Mouse (Mus musculus): ENCODE data around the gene R3hdm4. TPM values are rescaled to one million over a fixed set of nuclear protein-coding genes. Genes with fewer than 3 reads are reported as not detected.

Gene R3hdm4
- polyA plus RNA-seq, 1 experiment from 2014 or later, result 137 TPM

DNA sequence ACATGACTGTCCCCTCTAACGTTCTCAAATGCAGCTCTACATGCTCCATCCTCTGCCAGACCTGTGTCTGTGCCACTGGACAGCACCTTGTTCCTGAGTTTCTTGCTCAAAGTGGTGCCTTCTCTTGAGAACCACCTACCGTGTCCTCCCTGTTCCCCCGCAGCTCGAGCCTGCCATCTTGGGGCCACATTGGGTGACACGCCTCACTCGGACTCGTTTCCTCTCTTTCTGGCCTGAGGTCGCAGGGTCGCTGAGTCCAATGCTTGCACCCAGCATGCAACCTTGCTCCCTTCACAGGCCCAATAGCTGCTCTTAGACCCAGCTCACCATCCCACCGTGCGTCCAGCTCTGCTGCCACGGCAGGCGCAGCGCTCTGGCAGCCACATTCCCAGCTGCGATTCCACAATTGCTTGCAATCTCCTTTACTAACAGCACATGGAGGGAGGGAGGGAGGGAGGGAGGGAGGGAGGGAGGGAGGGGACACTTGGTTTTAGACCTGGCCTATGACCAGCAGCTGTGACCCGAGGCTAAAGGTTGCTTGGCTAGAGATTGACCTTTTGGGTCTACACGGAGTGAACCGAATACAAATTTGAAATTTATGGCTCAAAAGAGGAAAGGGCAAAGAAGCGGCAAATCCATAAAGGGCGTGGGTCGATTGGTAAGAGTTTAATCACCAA, 37.3 kb upstream of the R3hdm4 start:
- H3K9ac ChIP-seq, result no peak overlapping the region
- 11% methylated on average over 21 of the region's 21 CpGs for WGBS
- H3K4me1 ChIP-seq, result peaks cover 15% of the 10 kb centered on the region
- no peaks in the 10 kb centered on the region for H3K27me3 ChIP-seq (replicated peaks)
- no peak overlapping the region for H3K4me3 ChIP-seq (replicated peaks)
- 0 out of 2 replicates have a peak, but pooled peaks cover 10% of the 10 kb centered on the region for H3K36me3 ChIP-seq
- ATAC-seq (ENCODE audit: insufficient read depth, low FRiP score, low read depth), result no peak
- no peaks in the 10 kb centered on the region for H3K9me3 ChIP-seq
- H3K4me2 ChIP-seq, result peak overlapping the region; percentile 43
- no peak overlapping the region for H3K27ac ChIP-seq

- ATAC-seq (ENCODE audit: insufficient read depth, low FRiP score, low read depth), result no peak
- Histone ChIP-seq H3K9ac (no peak overlapping the region), H3K9me3 (no peaks in the 10 kb centered on the region), H3K4me2 (no peak overlapping the region), H3K4me1 (peaks cover 15% of the 10 kb centered on the region), H3K4me3 (replicated peaks) (no peak overlapping the region), H3K27me3 (replicated peaks) (no peaks in the 10 kb centered on the region), H3K36me3 (peaks cover 8% of the 10 kb centered on the region; the same call in 1 of the 2 replicates), H3K27ac (no peak overlapping the region)
- 29% methylated on average over 4 of the region's 4 CpGs for WGBS
These were observed 35.7 kb upstream of the R3hdm4 start for GRCm38 (mm10) chr10:79956643-79957154.

DNA sequence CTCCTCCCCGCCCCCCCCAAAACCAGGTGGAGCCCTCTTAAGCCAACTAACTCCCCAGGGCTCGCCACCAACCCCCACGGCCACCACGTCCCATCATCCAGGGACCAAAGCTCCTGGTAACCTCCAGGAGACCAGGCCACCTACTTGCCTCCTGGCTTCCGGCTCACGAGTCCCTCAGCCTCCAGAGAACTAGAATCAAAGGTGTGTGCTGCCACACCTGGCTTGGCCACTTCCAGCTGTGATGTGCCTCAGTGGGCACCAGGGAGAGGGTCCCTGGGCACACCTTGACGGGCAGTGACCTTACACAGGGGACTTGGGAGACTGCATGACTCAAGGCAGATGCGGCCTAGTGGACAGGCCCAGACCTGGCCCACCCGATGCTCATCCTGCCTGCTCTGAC, 34.7 kb upstream of the R3hdm4 start:
- Histone ChIP-seq H3K27ac (no peak overlapping the region), H3K4me2 (no peak overlapping the region), H3K27me3 (replicated peaks) (no peaks in the 10 kb centered on the region), H3K4me1 (peaks cover 7% of the 10 kb centered on the region), H3K4me3 (replicated peaks) (no peak overlapping the region), H3K36me3 (peaks cover 15% of the 10 kb centered on the region), H3K9me3 (no peaks in the 10 kb centered on the region), H3K9ac (no peak overlapping the region)
- WGBS, result 70% methylated on average over 9 of the region's 9 CpGs
- no peak for ATAC-seq (ENCODE audit: insufficient read depth, low FRiP score, low read depth)

DNA sequence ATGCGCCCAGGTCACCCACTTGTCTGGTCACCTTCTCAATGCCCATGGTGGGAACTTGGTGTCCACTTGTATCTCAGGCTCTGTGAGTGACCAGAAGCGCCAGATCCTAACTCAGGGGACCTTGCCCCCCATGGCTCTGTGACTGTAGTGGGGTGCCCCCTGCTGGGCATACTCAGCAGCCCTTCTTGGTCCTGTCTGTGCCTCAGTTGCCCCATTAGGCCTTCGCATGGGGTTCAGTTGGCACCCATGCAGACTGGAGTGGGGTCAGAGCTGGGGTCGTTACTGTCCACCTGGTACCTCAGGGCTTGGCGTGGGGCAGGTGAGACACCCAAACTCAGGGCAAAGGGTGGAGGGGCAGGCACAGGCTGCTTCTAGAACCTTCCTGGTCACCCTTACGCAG, 32.9 kb upstream of the R3hdm4 start:
- peaks cover 32% of the 10 kb centered on the region for H3K36me3 ChIP-seq
- 83% methylated on average over 6 of the region's 6 CpGs for WGBS
- no peak overlapping the region for H3K9ac ChIP-seq
- no peaks in the 10 kb centered on the region for H3K27me3 ChIP-seq (replicated peaks)
- H3K4me2 ChIP-seq, result no peak overlapping the region
- H3K4me3 ChIP-seq (replicated peaks), result no peak overlapping the region
- H3K9me3 ChIP-seq, result no peaks in the 10 kb centered on the region
- H3K4me1 ChIP-seq, result peaks cover 5% of the 10 kb centered on the region; the same call in 1 of the 2 replicates
- no peak overlapping the region for H3K27ac ChIP-seq
- no peak for ATAC-seq (ENCODE audit: insufficient read depth, low FRiP score, low read depth)

DNA sequence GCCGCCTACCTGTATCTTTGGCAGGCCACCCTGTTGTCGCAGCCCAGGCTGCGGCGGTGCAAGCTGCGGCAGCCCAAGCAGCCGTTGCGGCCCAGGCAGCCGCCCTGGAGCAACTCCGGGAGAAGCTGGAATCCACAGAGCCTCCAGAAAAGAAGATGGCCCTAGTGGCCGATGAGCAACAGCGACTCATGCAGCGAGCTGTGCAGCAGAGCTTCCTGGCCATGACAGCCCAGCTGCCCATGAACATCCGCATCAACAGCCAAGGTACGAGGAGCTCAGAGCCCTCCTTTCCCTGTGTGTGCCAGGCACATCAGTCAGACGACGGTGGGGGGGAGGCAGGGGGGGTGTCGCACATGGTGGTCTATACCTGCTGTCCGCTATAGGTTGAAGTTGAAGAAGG, 29.7 kb upstream of the R3hdm4 start:
- Histone ChIP-seq H3K36me3 (peaks cover 37% of the 10 kb centered on the region), H3K4me3 (replicated peaks) (no peak overlapping the region), H3K9me3 (no peaks in the 10 kb centered on the region), H3K4me2 (no peak overlapping the region), H3K27ac (no peak overlapping the region), H3K27me3 (replicated peaks) (no peaks in the 10 kb centered on the region), H3K4me1 (peaks cover 20% of the 10 kb centered on the region), H3K9ac (no peak overlapping the region)
- 84% methylated on average over 18 of the region's 18 CpGs for WGBS
- no peak for ATAC-seq (ENCODE audit: insufficient read depth, low FRiP score, low read depth)

GRCm38 (mm10) chr10:79949873-79950272, 28.9 kb upstream of the R3hdm4 start:
- Histone ChIP-seq H3K36me3 (peaks cover 37% of the 10 kb centered on the region), H3K9ac (no peak overlapping the region), H3K9me3 (no peaks in the 10 kb centered on the region), H3K4me1 (peaks cover 28% of the 10 kb centered on the region), H3K4me3 (replicated peaks) (no peak overlapping the region), H3K27me3 (replicated peaks) (no peaks in the 10 kb centered on the region), H3K4me2 (no peak overlapping the region), H3K27ac (no peak overlapping the region)
- 72% methylated on average over 4 of the region's 4 CpGs for WGBS
- no peak for ATAC-seq (ENCODE audit: insufficient read depth, low FRiP score, low read depth)

DNA sequence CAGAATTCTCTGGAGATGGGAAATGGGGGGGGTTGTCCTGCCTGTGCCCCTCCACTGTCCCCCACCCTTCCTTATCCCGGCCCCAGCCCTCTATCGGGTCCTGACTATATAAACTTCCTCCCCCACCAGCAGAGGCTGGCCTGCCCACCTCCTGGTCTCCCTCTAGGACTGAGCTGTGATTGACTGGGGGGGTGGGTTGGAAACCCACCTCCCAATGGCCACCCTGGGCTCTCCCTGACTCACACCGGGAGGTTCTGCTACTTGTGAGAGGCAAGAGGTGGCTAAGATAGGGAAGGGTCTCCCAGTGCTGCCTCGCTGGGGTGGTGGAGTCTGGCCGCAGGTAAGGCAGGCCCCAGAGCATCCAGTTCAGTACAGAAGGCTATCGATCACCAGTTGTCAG, 26.5 kb upstream of the R3hdm4 start:
- Histone ChIP-seq H3K4me2 (peak overlapping the region; percentile 40; the same call in 1 of the 2 replicates), H3K4me1 (peaks cover 42% of the 10 kb centered on the region), H3K27ac (peak overlapping the region; percentile 86; the same call in 1 of the 2 replicates), H3K9ac (no peak overlapping the region), H3K9me3 (no peaks in the 10 kb centered on the region), H3K36me3 (peaks cover 31% of the 10 kb centered on the region), H3K27me3 (replicated peaks) (no peaks in the 10 kb centered on the region), H3K4me3 (replicated peaks) (no peak overlapping the region)
- no peak for ATAC-seq (ENCODE audit: insufficient read depth, low FRiP score, low read depth)
- 50% methylated on average over 6 of the region's 6 CpGs for WGBS

GRCm38 (mm10) chr10:79946752-79947322, 25.8 kb upstream of the R3hdm4 start:
- ATAC-seq (ENCODE audit: insufficient read depth, low FRiP score, low read depth), result peak; percentile 41
- 21% methylated on average over 7 of the region's 7 CpGs for WGBS
- Histone ChIP-seq H3K4me3 (replicated peaks) (peak overlapping the region; percentile 16), H3K27ac (peak overlapping the region; percentile 86), H3K4me2 (peak overlapping the region; percentile 40), H3K36me3 (peaks cover 34% of the 10 kb centered on the region), H3K9me3 (no peaks in the 10 kb centered on the region), H3K4me1 (peaks cover 42% of the 10 kb centered on the region), H3K9ac (peak overlapping the region; percentile 4; the same call in 1 of the 2 replicates), H3K27me3 (replicated peaks) (no peaks in the 10 kb centered on the region)

DNA sequence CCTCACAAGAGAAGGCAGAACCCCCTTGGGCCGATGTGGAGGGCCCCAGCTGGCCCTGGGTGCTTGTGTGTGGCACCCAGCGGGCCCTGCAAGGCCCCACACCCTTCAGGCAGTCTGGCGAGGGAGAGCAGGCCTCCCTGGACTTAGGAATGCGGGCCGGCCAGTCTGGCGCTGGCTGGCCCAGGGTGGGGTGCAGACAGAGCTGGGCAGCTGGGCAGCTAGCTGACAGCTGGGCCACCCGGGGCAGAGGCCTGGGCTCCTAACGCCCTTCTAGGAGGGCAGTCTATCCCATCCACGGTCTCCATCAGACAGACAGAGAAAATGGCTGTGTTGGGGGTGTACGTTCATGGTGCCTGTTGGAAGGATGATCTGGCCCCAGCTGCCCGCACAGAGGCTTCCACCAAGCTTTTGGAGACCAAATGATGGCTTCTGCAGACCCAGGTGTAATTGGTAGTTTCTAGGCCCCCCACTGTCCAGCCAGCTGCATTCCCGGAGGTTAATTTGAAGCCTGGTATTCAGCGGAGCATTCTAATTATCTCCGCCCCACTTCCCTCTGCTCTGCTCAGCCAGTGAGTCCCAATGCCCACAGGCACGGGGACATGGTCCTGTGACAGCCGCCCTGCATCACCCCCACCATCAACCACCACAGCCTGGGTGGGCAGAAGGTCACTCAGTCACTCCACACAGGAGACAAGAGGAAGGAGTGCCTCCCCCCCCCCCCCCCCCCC, 24.7 kb upstream of the R3hdm4 start:
- Histone ChIP-seq H3K4me3 (replicated peaks) (0 out of 2 replicates have a peak overlapping the region, but pooled peaks have one; percentile 3), H3K9ac (no peak overlapping the region), H3K9me3 (no peaks in the 10 kb centered on the region), H3K4me1 (peaks cover 42% of the 10 kb centered on the region), H3K36me3 (peaks cover 26% of the 10 kb centered on the region), H3K27me3 (replicated peaks) (no peaks in the 10 kb centered on the region), H3K4me2 (peak overlapping the region; percentile 40), H3K27ac (peak overlapping the region; percentile 86)
- 31% methylated on average over 16 of the region's 16 CpGs for WGBS
- peak; percentile 71 for ATAC-seq (ENCODE audit: insufficient read depth, low FRiP score, low read depth)

GRCm38 (mm10) chr10:79943471-79943901, 22.5 kb upstream of the R3hdm4 start:
- Histone ChIP-seq H3K36me3 (peaks cover 5% of the 10 kb centered on the region), H3K9me3 (no peaks in the 10 kb centered on the region), H3K4me1 (peaks cover 42% of the 10 kb centered on the region), H3K27me3 (replicated peaks) (no peaks in the 10 kb centered on the region), H3K9ac (no peak overlapping the region), H3K4me3 (replicated peaks) (no peak overlapping the region), H3K4me2 (0 out of 2 replicates have a peak overlapping the region, but pooled peaks have one; percentile 19), H3K27ac (peak overlapping the region; percentile 86)
- ATAC-seq (ENCODE audit: insufficient read depth, low FRiP score, low read depth), result peak; percentile 66
- WGBS, result 58% methylated on average over 9 of the region's 9 CpGs

- peaks cover 42% of the 10 kb centered on the region for H3K4me1 ChIP-seq
- no peak overlapping the region for H3K4me3 ChIP-seq (replicated peaks)
- 79% methylated on average over 1 of the region's 1 CpGs for WGBS
- H3K36me3 ChIP-seq, result peaks cover 5% of the 10 kb centered on the region
- no peak overlapping the region for H3K4me2 ChIP-seq
- no peaks in the 10 kb centered on the region for H3K9me3 ChIP-seq
- no peaks in the 10 kb centered on the region for H3K27me3 ChIP-seq (replicated peaks)
- peak overlapping the region; percentile 86 for H3K27ac ChIP-seq
- H3K9ac ChIP-seq, result no peak overlapping the region
- ATAC-seq (ENCODE audit: insufficient read depth, low FRiP score, low read depth), result no peak
These were observed 22.0 kb upstream of the R3hdm4 start for GRCm38 (mm10) chr10:79942988-79943387.

DNA sequence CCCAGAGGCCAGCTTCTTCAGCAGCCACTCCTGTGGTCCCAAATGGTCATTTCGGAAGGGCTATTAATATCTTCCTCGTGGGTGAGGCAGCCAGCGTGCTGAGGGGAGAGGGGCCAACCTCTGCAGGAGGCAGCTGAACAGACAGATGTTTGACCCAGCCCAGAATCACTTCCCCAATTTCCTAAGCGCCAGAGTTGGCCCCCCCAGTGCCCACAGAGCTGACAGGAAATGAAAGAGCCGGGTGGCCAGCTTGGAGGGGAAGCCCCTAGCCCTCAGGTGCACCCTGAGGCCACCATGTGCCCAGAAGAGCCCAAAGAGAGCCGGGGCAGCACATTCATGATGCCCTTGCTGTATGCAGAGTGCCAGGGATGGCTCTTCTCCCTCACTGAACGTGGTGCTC, 19.7 kb upstream of the R3hdm4 start:
- no peak overlapping the region for H3K4me2 ChIP-seq
- no peaks in the 10 kb centered on the region for H3K9me3 ChIP-seq
- H3K4me3 ChIP-seq (replicated peaks), result no peak overlapping the region
- H3K36me3 ChIP-seq, result peaks cover 5% of the 10 kb centered on the region; the same call in 1 of the 2 replicates
- no peaks in the 10 kb centered on the region for H3K27me3 ChIP-seq (replicated peaks)
- 52% methylated on average over 7 of the region's 7 CpGs for WGBS
- peaks cover 44% of the 10 kb centered on the region for H3K4me1 ChIP-seq
- no peak overlapping the region for H3K9ac ChIP-seq
- no peak for ATAC-seq (ENCODE audit: insufficient read depth, low FRiP score, low read depth)
- no peak overlapping the region for H3K27ac ChIP-seq

All from stomach, embryonic 15.5 days (tissue).